Mouse (Mus musculus) heart, embryonic 12.5 days (tissue): Measurements from ENCODE around the gene Fam13a. TPM values are rescaled to one million over a fixed set of nuclear protein-coding genes. Genes with fewer than 3 reads are reported as not detected.

Source experiments
- ATAC-seq: fragments of 200-750 bp; cut with Nextera tagmentation; 2 replicates; pipeline ENCODE4 v1.8.0; 2017; ENCODE audit warnings: moderate TSS enrichment, moderate library complexity; ENCODE audit not compliant: insufficient number of reproducible peaks, low FRiP score
- H3K27ac ChIP-seq: fragments of 300-500 bp; sonication (generic); 2 replicates; pipeline ENCODE4 v1.5.1; 2016; ENCODE audit warnings: mild to moderate bottlenecking, moderate library complexity; ENCODE audit not compliant: poor library complexity, severe bottlenecking
- H3K27me3 ChIP-seq: fragments of 300-500 bp; sonication (generic); replicated peaks from 2 replicates; pipeline ENCODE4 v1.6.1; 2016; ENCODE audit warnings: mild to moderate bottlenecking, moderate library complexity
- H3K36me3 ChIP-seq: fragments of 300-500 bp; sonication (generic); 2 replicates; pipeline ENCODE4 v1.6.1; 2016; ENCODE audit warnings: mild to moderate bottlenecking, moderate library complexity
- H3K4me1 ChIP-seq: fragments of 300-500 bp; sonication (generic); replicated peaks from 2 replicates; pipeline ENCODE4 v1.6.1; 2016; ENCODE audit warnings: mild to moderate bottlenecking
- H3K4me2 ChIP-seq: fragments of 300-500 bp; sonication (generic); 2 replicates; pipeline ENCODE4 v1.6.1; 2016; ENCODE audit warnings: mild to moderate bottlenecking, moderate library complexity
- H3K4me3 ChIP-seq: fragments of 300-500 bp; sonication (generic); 2 replicates; pipeline ENCODE4 v1.5.1; 2016; ENCODE audit warnings: mild to moderate bottlenecking
- H3K9ac ChIP-seq: fragments of 300-500 bp; sonication (generic); 2 replicates; pipeline ENCODE4 v1.6.1; 2016; ENCODE audit warnings: mild to moderate bottlenecking, moderate library complexity
- H3K9me3 ChIP-seq: fragments of 300-500 bp; sonication (generic); replicated peaks from 2 replicates; pipeline ENCODE4 v1.6.1; 2016; ENCODE audit warnings: mild to moderate bottlenecking, moderate library complexity
- WGBS: fragments of 180-500 bp; shearing (Covaris S2); methylation state at CpG from one replicate; pipeline ENCODE4 v1.1.7; 2016; 5-methylcytosine and 5-hydroxymethylcytosine counted together
- polyA plus RNA-seq: library from polyadenylated mRNA; unstranded; fragments of >200 nt; fragmentation: Nextera tagmentation; extraction: Ambion mirVana; gene quantifications from 2 replicates; pipeline ENCODE4 v1.2.1, GENCODE M21; 2016

The Fam13a gene
- polyA plus RNA-seq, 1 experiment from 2014 or later, result 6.2 TPM

- Histone ChIP-seq H3K36me3 (no peaks in the 10 kb centered on the region), H3K4me2 (no peak overlapping the region; the same call in 1 of the 2 replicates), H3K9ac (no peak overlapping the region), H3K4me3 (no peak overlapping the region), H3K4me1 (no peaks in the 10 kb centered on the region), H3K27ac (no peak overlapping the region), H3K9me3 (no peaks in the 10 kb centered on the region), H3K27me3 (no peaks in the 10 kb centered on the region)
- 32% methylated on average over 4 of the region's 4 CpGs for WGBS
- peak; percentile 53; the same call in 1 of the 2 replicates for ATAC-seq
These were observed 25.3 kb downstream of the Fam13a start for GRCm38 (mm10) chr6:58999044-58999453.

DNA sequence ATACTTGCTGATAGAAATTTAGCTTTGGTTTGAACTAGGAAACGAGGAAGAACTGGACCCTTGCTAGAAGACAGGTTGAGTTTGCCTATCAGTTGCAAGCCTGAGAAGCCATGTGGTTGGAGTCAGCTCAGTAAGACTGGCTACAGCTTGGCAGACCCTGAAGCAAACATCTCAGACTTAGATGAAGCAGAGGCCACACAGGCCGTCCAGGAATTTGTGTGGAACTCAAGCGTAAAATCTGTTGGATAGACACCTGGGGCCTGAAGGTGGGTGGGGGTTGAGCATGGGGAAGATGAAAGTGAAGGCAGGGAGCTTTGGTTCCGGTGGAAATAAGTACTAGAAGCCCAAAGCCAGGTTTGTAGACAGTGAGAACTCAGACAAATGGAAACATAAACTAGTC lies 25.8 kb downstream of the Fam13a start:
- Histone ChIP-seq H3K9ac (no peak overlapping the region), H3K27ac (no peak overlapping the region; the same call in 1 of the 2 replicates), H3K36me3 (no peaks in the 10 kb centered on the region), H3K4me3 (no peak overlapping the region), H3K4me2 (no peak overlapping the region), H3K4me1 (no peaks in the 10 kb centered on the region), H3K9me3 (no peaks in the 10 kb centered on the region), H3K27me3 (no peaks in the 10 kb centered on the region)
- ATAC-seq, result no peak
- WGBS, result 61% methylated on average over 4 of the region's 4 CpGs

DNA sequence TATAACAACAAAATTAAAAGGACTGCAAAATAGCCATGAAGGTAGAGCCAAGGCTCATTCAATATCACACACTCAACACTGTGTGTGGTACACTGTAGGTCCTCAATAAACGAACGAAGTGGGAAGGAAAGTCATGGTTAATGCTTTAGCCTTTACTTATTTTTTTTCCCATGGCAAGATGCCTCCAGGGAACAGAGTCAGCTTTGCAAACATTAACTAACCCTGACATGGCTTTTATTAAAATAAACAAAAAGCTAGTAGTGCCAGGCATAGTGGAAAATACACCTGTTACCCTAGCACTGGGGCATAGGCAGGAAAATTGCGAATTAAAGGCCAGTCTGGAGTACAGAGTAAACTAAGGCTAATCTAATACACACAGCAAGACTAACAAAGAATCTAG lies 35.2 kb downstream of the Fam13a start:
- Histone ChIP-seq H3K27me3 (no peaks in the 10 kb centered on the region), H3K4me3 (no peak overlapping the region), H3K36me3 (no peaks in the 10 kb centered on the region), H3K9ac (no peak overlapping the region), H3K27ac (no peak overlapping the region), H3K4me1 (no peaks in the 10 kb centered on the region), H3K4me2 (no peak overlapping the region), H3K9me3 (no peaks in the 10 kb centered on the region)
- WGBS, result 80% methylated on average over 3 of the region's 3 CpGs
- no peak for ATAC-seq

GRCm38 (mm10) chr6:58988706-58989105 lies 35.6 kb downstream of the Fam13a start:
- no peak overlapping the region for H3K4me3 ChIP-seq
- ATAC-seq, result no peak
- H3K9me3 ChIP-seq, result no peaks in the 10 kb centered on the region
- no peaks in the 10 kb centered on the region for H3K27me3 ChIP-seq
- 83% methylated on average over 2 of the region's 2 CpGs for WGBS
- H3K9ac ChIP-seq, result no peak overlapping the region
- H3K4me1 ChIP-seq, result no peaks in the 10 kb centered on the region
- H3K27ac ChIP-seq, result no peak overlapping the region
- no peak overlapping the region for H3K4me2 ChIP-seq
- H3K36me3 ChIP-seq, result no peaks in the 10 kb centered on the region

- WGBS, result 87% methylated on average over 5 of the region's 5 CpGs
- no peaks in the 10 kb centered on the region for H3K9me3 ChIP-seq
- H3K36me3 ChIP-seq, result no peaks in the 10 kb centered on the region
- no peaks in the 10 kb centered on the region for H3K4me1 ChIP-seq
- no peak overlapping the region for H3K9ac ChIP-seq
- no peak overlapping the region for H3K27ac ChIP-seq
- no peak for ATAC-seq
- H3K27me3 ChIP-seq, result no peaks in the 10 kb centered on the region
- no peak overlapping the region for H3K4me2 ChIP-seq
- no peak overlapping the region for H3K4me3 ChIP-seq
These were observed 37.2 kb downstream of the Fam13a start for GRCm38 (mm10) chr6:58987166-58987565.

DNA sequence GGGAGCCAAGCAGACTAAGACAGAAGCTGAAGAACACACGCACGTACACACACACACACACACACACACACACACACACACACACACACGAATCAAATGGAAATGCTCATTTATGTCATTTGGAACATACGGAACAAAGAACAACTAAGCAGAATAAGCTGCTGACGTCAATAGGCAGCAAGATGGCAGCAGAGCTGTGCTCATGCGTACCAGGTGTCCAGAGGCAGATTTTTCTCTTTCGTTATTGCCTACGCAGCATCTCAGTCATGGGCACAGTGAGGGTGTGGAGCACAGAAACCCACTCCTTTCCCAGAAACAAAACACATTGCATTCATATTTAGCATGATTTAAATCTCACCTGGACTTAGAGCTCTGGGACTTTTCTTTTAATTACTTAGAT lies 39.2 kb downstream of the Fam13a start:
- no peak for ATAC-seq
- H3K27me3 ChIP-seq, result no peaks in the 10 kb centered on the region
- H3K36me3 ChIP-seq, result no peaks in the 10 kb centered on the region
- H3K9ac ChIP-seq, result no peak overlapping the region
- WGBS, result 85% methylated on average over 8 of the region's 8 CpGs
- H3K4me2 ChIP-seq, result no peak overlapping the region
- no peak overlapping the region for H3K27ac ChIP-seq
- H3K9me3 ChIP-seq, result no peaks in the 10 kb centered on the region
- peaks cover 4% of the 10 kb centered on the region; the same call in 1 of the 2 replicates for H3K4me1 ChIP-seq
- H3K4me3 ChIP-seq, result no peak overlapping the region

DNA sequence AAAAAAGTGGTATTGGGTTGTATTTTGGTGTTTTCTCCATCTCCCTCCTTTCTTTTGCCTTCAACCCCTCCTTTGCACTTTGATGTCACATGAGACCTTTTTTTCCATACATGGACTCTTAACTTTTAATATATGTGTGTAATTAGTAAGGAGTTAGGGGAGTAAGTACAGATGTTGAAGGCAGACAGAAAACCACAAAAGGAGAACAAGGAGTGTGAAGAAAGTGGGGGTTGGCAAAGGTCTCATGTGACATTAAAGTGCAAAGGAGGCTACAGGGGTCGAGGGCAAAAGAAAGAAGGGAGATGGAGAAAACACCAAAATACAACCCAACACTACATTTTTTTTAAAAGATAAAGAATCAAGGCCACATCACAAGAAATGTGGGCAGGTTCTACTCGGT lies 49.1 kb downstream of the Fam13a start:
- peaks cover 7% of the 10 kb centered on the region; the same call in 1 of the 2 replicates for H3K4me1 ChIP-seq
- no peak overlapping the region for H3K4me3 ChIP-seq
- 59% methylated on average over 2 of the region's 2 CpGs for WGBS
- ATAC-seq, result no peak
- no peaks in the 10 kb centered on the region for H3K9me3 ChIP-seq
- no peak overlapping the region for H3K4me2 ChIP-seq
- H3K36me3 ChIP-seq, result no peaks in the 10 kb centered on the region
- no peak overlapping the region for H3K27ac ChIP-seq
- H3K9ac ChIP-seq, result no peak overlapping the region
- H3K27me3 ChIP-seq, result no peaks in the 10 kb centered on the region

DNA sequence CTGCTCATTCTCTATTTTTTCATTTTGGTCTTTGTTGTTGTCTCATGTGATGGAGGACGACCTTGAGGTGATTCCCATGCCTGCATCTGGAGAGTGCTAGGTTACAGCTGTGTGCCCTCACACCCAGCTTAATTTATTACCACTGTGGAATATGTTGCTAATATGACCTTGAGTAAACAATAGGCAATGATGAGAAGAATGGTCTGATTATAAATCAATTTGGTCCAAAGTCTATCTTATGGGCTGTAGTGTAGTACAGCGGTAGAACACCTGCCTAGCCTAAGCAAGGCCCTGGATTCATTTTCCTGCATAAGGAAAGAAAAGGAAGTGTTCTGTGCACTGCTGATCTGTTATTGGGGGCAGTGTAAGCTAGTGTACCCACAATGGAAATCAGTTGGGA lies 49.9 kb downstream of the Fam13a start:
- Histone ChIP-seq H3K36me3 (no peaks in the 10 kb centered on the region), H3K4me3 (no peak overlapping the region), H3K4me2 (no peak overlapping the region), H3K4me1 (peaks cover 5% of the 10 kb centered on the region; the same call in 1 of the 2 replicates), H3K27me3 (no peaks in the 10 kb centered on the region), H3K9me3 (no peaks in the 10 kb centered on the region), H3K27ac (no peak overlapping the region), H3K9ac (no peak overlapping the region)
- no peak for ATAC-seq
- 86% methylated on average over 2 of the region's 2 CpGs for WGBS

DNA sequence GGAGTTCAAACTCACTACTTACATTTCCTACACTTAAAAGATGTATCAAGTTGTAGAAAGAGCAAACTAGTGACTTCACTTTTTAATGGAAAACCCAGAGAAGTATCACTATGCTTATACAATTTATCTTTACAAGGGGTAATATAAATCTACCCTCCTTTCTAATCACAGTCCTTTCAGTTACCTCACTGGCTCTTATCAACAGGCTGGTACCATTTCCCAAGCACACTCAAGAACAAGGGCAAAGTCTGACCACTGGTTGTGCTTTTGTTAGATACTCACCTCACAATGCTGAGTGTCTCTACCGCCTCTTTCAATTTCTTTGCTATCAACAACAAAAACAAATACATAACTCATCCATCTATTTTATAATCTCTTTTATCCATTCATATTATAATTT lies 51.5 kb downstream of the Fam13a start:
- no peak overlapping the region for H3K9ac ChIP-seq
- no peaks in the 10 kb centered on the region for H3K9me3 ChIP-seq
- no peak for ATAC-seq
- H3K4me3 ChIP-seq, result no peak overlapping the region
- H3K4me2 ChIP-seq, result no peak overlapping the region
- H3K27ac ChIP-seq, result no peak overlapping the region
- H3K4me1 ChIP-seq, result peaks cover 5% of the 10 kb centered on the region; the same call in 1 of the 2 replicates
- 76% methylated on average over 1 of the region's 1 CpGs for WGBS
- no peaks in the 10 kb centered on the region for H3K36me3 ChIP-seq
- H3K27me3 ChIP-seq, result no peaks in the 10 kb centered on the region

DNA sequence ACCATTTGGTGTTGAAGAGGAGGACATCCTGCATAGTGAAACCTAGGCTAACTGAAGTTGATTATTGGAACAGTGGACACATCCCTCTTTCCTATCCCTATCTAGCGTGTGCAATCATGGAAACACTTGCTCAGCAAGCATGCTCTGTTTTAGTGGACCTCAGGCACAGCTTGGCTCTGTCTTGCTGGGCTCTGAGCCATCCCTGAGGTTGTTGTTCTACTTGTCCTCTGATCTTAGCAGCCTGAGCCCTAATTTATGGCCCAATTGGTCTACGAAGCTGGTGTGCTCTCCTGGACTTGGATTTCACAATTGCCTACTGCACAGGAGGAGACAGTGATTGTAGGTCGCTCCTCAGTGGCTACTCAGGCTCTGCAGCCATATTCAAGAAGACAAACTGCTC lies 56.1 kb downstream of the Fam13a start:
- ATAC-seq, result no peak
- no peak overlapping the region for H3K9ac ChIP-seq
- H3K36me3 ChIP-seq, result no peaks in the 10 kb centered on the region

DNA sequence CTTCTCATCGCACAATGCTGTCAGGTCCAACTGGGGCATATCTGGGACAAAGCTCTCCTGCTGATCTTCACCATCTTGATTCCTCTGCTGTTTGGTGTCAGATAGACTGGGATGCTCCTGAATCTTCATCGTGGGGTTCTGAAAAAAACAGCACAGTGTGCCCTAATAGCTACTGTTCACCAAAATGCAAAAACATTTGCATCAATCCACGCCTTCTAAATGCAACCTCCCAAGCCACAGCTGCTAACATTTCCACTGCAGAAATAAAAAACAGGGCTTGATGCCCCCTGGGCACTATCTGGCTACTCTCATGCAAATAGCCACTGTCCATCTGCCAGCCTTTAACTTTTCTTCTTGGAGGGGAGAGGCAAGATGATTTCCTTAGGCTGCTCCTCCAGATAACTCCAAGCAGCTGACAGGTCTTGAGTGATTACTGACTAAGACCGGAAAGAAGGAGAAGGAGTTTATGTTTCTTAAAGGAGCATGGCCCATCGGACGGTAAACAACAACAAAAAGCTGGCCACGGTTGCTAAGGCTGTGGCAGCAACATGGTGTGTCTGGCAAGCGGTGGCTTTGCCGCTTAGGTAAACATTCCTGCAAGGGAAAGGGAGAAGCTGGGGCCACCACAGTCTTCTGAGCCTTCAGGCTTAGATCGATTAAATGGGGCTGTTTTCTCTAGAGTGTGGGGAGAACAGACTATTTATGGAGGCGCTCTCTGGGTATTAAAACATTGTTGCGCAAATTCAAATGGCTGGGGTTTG lies 59.1 kb downstream of the Fam13a start:
- Histone ChIP-seq H3K9ac (no peak overlapping the region), H3K27ac (no peak overlapping the region), H3K4me1 (peaks cover 10% of the 10 kb centered on the region; the same call in 1 of the 2 replicates), H3K4me2 (peak overlapping the region; percentile 28; the same call in 1 of the 2 replicates), H3K36me3 (no peaks in the 10 kb centered on the region), H3K27me3 (no peaks in the 10 kb centered on the region), H3K9me3 (no peaks in the 10 kb centered on the region), H3K4me3 (no peak overlapping the region)
- no peak for ATAC-seq
- WGBS, result 29% methylated on average over 12 of the region's 12 CpGs

More for the DNA sequence above, 56.1 kb downstream of the Fam13a start:
- Histone ChIP-seq H3K4me3 (no peak overlapping the region), H3K4me1 (peaks cover 10% of the 10 kb centered on the region; the same call in 1 of the 2 replicates), H3K27me3 (no peaks in the 10 kb centered on the region), H3K27ac (no peak overlapping the region), H3K4me2 (no peak overlapping the region), H3K9me3 (no peaks in the 10 kb centered on the region)
- 76% methylated on average over 3 of the region's 3 CpGs for WGBS

- no peak for ATAC-seq
- H3K4me2 ChIP-seq, result no peak overlapping the region
- no peak overlapping the region for H3K27ac ChIP-seq
- H3K9ac ChIP-seq, result no peak overlapping the region
- no peaks in the 10 kb centered on the region for H3K27me3 ChIP-seq
- H3K36me3 ChIP-seq, result no peaks in the 10 kb centered on the region
- H3K4me1 ChIP-seq, result peaks cover 10% of the 10 kb centered on the region; the same call in 1 of the 2 replicates
- no peaks in the 10 kb centered on the region for H3K9me3 ChIP-seq
- no peak overlapping the region for H3K4me3 ChIP-seq
These were observed 59.8 kb downstream of the Fam13a start for GRCm38 (mm10) chr6:58964565-58964964.
